Mouse (Mus musculus) testis, adult 2 months (tissue): ENCODE data around the gene Znrd1as. TPM values are rescaled to one million over a fixed set of nuclear protein-coding genes. Genes with fewer than 3 reads are reported as not detected.

Source experiments
- H3K27ac ChIP-seq: fragments of 200-500 bp; 2 replicates; pipeline ENCODE4 v1.5.1; 2012; ENCODE audit warnings: low read depth, low read length; ENCODE audit not compliant: control insufficient read depth, insufficient read depth
- H3K27me3 ChIP-seq: fragments of 200-500 bp; 2 replicates; pipeline ENCODE4 v1.6.1; 2012; ENCODE audit warnings: mild to moderate bottlenecking, low read length, moderate library complexity; ENCODE audit not compliant: control insufficient read depth, insufficient read depth
- H3K36me3 ChIP-seq: fragments of 200-500 bp; 2 replicates; pipeline ENCODE4 v1.6.1; 2012; ENCODE audit warnings: mild to moderate bottlenecking, low read length; ENCODE audit not compliant: control insufficient read depth, insufficient read depth
- H3K4me1 ChIP-seq: fragments of 200-500 bp; 2 replicates; pipeline ENCODE4 v1.6.1; 2012; ENCODE audit warnings: low read length; ENCODE audit not compliant: control insufficient read depth, insufficient read depth
- H3K4me3 ChIP-seq: fragments of 200-500 bp; 2 replicates; pipeline ENCODE4 v1.5.1; 2012; ENCODE audit warnings: low read depth, mild to moderate bottlenecking, low read length, moderate library complexity, mixed read lengths; ENCODE audit not compliant: control insufficient read depth
- CTCF ChIP-seq: fragments of 200-500 bp; IDR thresholded peaks from 2 replicates; pipeline ENCODE4 v1.5.1; 2012; ENCODE audit warnings: low read depth, mild to moderate bottlenecking, inconsistent platforms, low read length, moderate library complexity; ENCODE audit not compliant: control insufficient read depth, insufficient read depth, insufficient replicate concordance
- POLR2A ChIP-seq: fragments of 200-500 bp; IDR thresholded peaks from 2 replicates; pipeline ENCODE4 v1.6.1; 2012; ENCODE audit warnings: low read depth, mild to moderate bottlenecking, inconsistent platforms, low read length, moderate library complexity; ENCODE audit not compliant: control insufficient read depth
- polyA plus RNA-seq: library from polyadenylated mRNA; depleted of rRNA; stranded (reverse); fragments of >200 nt; gene quantifications from 2 replicates; pipeline ENCODE4 v1.2.3, GENCODE M21; 2012

The Znrd1as gene
- polyA plus RNA-seq, 1 experiment = 64.5 TPM

GRCm38 (mm10) chr17:36923491-36923890, 34.9 kb upstream of the Znrd1as start:
- no peaks in the 10 kb centered on the region for H3K36me3 ChIP-seq
- no peak overlapping the region for H3K27ac ChIP-seq
- H3K4me1 ChIP-seq = peaks cover 7% of the 10 kb centered on the region
- no peaks in the 10 kb centered on the region for H3K27me3 ChIP-seq
- H3K4me3 ChIP-seq = peak overlapping the region; percentile 51
- TF ChIP-seq POLR2A (no peak), CTCF (no peak)

DNA sequence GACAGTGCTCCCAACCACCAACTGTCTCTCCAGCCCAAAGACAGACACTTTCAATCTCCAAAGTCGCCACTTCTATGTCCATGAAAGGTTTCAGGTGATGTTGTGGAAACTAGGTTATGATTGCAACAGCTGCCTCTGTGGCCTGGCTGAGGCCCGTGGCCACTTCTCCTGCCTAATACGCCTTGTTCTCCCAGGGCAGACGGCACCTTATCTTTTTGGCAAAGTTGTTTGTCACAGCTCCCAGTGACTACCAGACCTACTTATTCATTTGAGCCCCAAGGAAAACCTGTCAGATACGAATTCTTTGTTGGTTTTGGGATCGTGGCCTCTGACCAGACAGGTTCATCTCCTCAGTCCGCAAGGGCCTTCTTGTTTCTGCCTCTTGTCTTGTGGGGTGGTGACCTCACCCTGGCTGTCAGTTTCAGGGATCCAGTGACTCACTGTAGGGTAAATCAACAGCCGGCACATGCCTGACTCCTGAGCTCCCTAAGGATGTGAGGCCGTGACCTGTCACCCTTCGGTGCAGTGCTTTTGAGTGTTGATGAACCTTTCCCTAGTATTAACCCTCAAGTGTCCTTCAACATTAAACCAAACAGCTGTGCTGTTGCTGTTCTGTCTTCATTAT, 30.8 kb upstream of the Znrd1as start:
- Histone ChIP-seq H3K36me3 (no peaks in the 10 kb centered on the region), H3K27me3 (no peaks in the 10 kb centered on the region), H3K27ac (no peak overlapping the region), H3K4me1 (peaks cover 3% of the 10 kb centered on the region), H3K4me3 (no peak overlapping the region)
- TF ChIP-seq CTCF = no peak
- no peak for TF ChIP-seq POLR2A

- H3K27ac ChIP-seq = no peak overlapping the region
- no peaks in the 10 kb centered on the region for H3K4me1 ChIP-seq
- H3K4me3 ChIP-seq = no peak overlapping the region
- H3K36me3 ChIP-seq = no peaks in the 10 kb centered on the region
- H3K27me3 ChIP-seq = no peaks in the 10 kb centered on the region
- TF ChIP-seq POLR2A (no peak), CTCF (no peak)
Measured at GRCm38 (mm10) chr17:36929236-36929932, 29.0 kb upstream of the Znrd1as start.

DNA sequence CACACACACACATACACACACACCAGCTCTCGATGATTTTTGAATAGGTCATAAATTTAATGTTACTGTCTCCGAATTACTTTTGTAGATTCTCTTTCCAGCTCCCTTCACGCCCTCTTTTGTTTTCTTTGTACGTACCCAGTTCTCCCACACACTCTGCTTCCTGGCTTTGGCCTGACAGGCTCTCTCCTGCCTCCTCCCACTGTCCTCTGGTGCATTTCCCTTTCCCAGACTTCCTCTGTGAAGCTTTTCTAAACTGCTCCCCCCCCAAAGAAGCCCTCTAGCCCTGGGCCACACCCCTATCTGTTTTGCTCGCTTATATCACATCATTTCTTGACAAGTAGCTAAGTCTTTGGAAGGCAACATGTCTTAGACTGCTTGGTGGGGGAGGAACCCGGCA, 28.2 kb upstream of the Znrd1as start:
- H3K36me3 ChIP-seq = no peaks in the 10 kb centered on the region
- H3K4me3 ChIP-seq = no peak overlapping the region
- TF ChIP-seq CTCF (no peak), POLR2A (no peak)
- no peaks in the 10 kb centered on the region for H3K27me3 ChIP-seq
- H3K4me1 ChIP-seq = no peaks in the 10 kb centered on the region
- no peak overlapping the region for H3K27ac ChIP-seq

DNA sequence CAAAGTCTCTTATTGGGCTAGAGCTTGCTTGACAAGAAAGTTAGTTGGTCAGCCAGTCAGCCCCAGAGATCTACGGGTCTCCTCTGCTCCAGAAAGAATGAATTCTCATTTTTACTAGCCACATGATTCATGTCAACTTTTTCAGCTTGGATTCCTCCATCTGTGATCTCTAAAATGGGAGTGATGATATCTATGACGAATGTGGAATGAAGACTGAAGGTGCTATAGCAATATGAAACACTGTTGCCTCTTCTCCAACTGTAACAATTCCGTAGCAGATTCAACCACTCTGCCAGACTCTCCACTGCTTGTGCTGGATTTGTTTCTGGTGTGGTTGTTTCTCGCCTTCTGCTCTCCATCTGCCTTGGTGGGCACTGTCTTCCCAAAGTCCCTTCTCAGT, 27.3 kb upstream of the Znrd1as start:
- H3K4me3 ChIP-seq = no peak overlapping the region
- no peaks in the 10 kb centered on the region for H3K36me3 ChIP-seq
- H3K27ac ChIP-seq = no peak overlapping the region
- H3K27me3 ChIP-seq = no peaks in the 10 kb centered on the region
- H3K4me1 ChIP-seq = no peaks in the 10 kb centered on the region
- TF ChIP-seq POLR2A (no peak), CTCF (no peak)

- H3K4me3 ChIP-seq = no peak overlapping the region
- no peak for TF ChIP-seq POLR2A
- TF ChIP-seq CTCF = no peak
- no peaks in the 10 kb centered on the region for H3K36me3 ChIP-seq
- H3K4me1 ChIP-seq = no peaks in the 10 kb centered on the region
- no peaks in the 10 kb centered on the region for H3K27me3 ChIP-seq
- H3K27ac ChIP-seq = no peak overlapping the region
Measured at GRCm38 (mm10) chr17:36931806-36932205, 26.6 kb upstream of the Znrd1as start.

DNA sequence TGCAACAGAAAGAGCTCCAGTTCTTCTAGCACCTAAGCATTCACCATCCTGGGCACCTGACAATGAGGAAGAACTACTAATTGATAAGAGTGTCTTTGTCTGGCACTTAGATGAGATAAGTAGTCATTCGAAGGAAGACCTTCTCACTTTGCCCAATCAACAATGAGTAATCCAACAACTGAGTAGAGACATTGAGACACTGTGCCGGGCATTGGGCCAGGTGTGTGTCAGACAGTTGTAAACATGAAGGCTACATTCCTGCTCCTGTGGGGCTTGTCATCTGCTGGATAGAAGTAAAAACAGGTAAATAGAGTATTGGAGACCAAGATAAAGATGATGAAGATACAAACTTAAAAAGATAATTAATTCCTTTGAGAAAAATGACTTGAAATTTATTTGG, 20.3 kb upstream of the Znrd1as start:
- Histone ChIP-seq H3K4me1 (peaks cover 8% of the 10 kb centered on the region), H3K4me3 (no peak overlapping the region), H3K36me3 (no peaks in the 10 kb centered on the region), H3K27ac (no peak overlapping the region), H3K27me3 (no peaks in the 10 kb centered on the region)
- TF ChIP-seq CTCF = no peak
- no peak for TF ChIP-seq POLR2A

DNA sequence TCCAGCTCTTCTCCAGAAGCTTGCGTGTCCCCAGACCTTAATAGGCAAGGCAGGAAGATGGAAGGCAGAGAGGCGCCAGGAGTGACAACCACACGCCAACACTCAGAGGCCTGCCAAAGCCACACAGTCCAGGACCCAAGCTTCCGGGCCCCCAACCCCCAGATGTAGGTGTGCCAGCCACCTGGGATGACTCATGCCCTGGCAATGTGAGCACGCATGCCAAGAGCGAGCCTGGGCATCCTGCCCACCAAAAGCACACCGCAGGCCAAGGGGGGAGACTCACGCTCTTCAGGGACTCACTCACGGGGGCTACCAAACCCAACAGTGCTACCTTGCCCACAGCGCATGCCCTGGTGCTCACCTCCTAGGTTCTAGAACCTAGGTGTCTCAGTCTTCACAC, 16.0 kb upstream of the Znrd1as start:
- Histone ChIP-seq H3K4me1 (peaks cover 19% of the 10 kb centered on the region), H3K36me3 (no peaks in the 10 kb centered on the region), H3K27me3 (no peaks in the 10 kb centered on the region), H3K4me3 (peak overlapping the region; percentile 21; the same call in 1 of the 2 replicates), H3K27ac (no peak overlapping the region)
- no peak for TF ChIP-seq CTCF
- TF ChIP-seq POLR2A = no peak
